Mouse (Mus musculus): Measurements from ENCODE around the gene Cldn10.

GRCm38 (mm10) chr14:118848171-118848570 lies 60.5 kb downstream of the Cldn10 start:
- TF ChIP-seq CTCF (IDR thresholded peaks at IDR 0.05; ENCODE audit: low read depth, low read length) (no peak), POLR2A (IDR thresholded peaks at IDR 0.05; ENCODE audit: extremely low read depth, insufficient read depth, low read length) (no peak)

Measured in liver, adult 2 months (tissue).